Mouse (Mus musculus) intestine, postnatal 0 days (tissue): ENCODE results near the gene Ptgs1. TPM values are rescaled to one million over a fixed set of nuclear protein-coding genes. Genes with fewer than 3 reads are reported as not detected.

Experiments
- ATAC-seq: fragments of 200-750 bp; cut with Nextera tagmentation; 2 replicates; pipeline ENCODE4 v1.8.0; 2017; ENCODE audit warnings: mild to moderate bottlenecking, moderate TSS enrichment, moderate library complexity
- H3K27ac ChIP-seq: fragments of 300-500 bp; sonication (generic); 2 replicates; pipeline ENCODE4 v1.5.1; 2014; ENCODE audit warnings: mild to moderate bottlenecking, low read depth, low read length, moderate library complexity
- H3K27me3 ChIP-seq: fragments of 300-500 bp; sonication (generic); replicated peaks from 2 replicates; pipeline ENCODE4 v1.6.1; 2014; ENCODE audit warnings: low read length, mixed read lengths; ENCODE audit not compliant: control insufficient read depth, insufficient read depth
- H3K36me3 ChIP-seq: fragments of 300-500 bp; sonication (generic); 2 replicates; pipeline ENCODE4 v1.6.1; 2014; ENCODE audit warnings: mild to moderate bottlenecking, moderate library complexity; ENCODE audit not compliant: control insufficient read depth, insufficient read depth
- H3K4me1 ChIP-seq: fragments of 300-500 bp; sonication (generic); replicated peaks from 2 replicates; pipeline ENCODE4 v1.6.1; 2014; ENCODE audit warnings: antibody characterized with exemption, low read length, mixed read lengths; ENCODE audit not compliant: control insufficient read depth, insufficient read depth
- H3K4me2 ChIP-seq: fragments of 300-500 bp; sonication (generic); replicated peaks from 2 replicates; pipeline ENCODE4 v1.6.1; 2014; ENCODE audit warnings: low read depth, mild to moderate bottlenecking, moderate library complexity
- H3K4me3 ChIP-seq: fragments of 300-500 bp; sonication (generic); 2 replicates; pipeline ENCODE4 v1.5.1; 2014; ENCODE audit warnings: low read depth, low read length
- H3K9ac ChIP-seq: fragments of 300-500 bp; sonication (generic); 2 replicates; pipeline ENCODE4 v1.6.1; 2014; ENCODE audit warnings: mild to moderate bottlenecking, low read depth, low read length
- H3K9me3 ChIP-seq: fragments of 300-500 bp; sonication (generic); 2 replicates; pipeline ENCODE4 v1.6.1; 2016; ENCODE audit warnings: mixed run types; ENCODE audit not compliant: control insufficient read depth
- CTCF ChIP-seq: sonication (generic); IDR thresholded peaks from 2 replicates; pipeline ENCODE4 v1.5.1; 2016; ENCODE audit warnings: low read depth, mild to moderate bottlenecking, control low read depth, antibody characterized with exemption, moderate library complexity
- WGBS: fragments of 180-500 bp; shearing (Covaris S2); extraction: QIAGEN DNeasy Blood & Tissue Kit; methylation state at CpG from one replicate; pipeline ENCODE4 v1.1.7; 2014; 5-methylcytosine and 5-hydroxymethylcytosine counted together
- polyA plus RNA-seq: library from polyadenylated mRNA; unstranded; fragments of >200 nt; fragmentation: Nextera tagmentation; extraction: Ambion mirVana; gene quantifications from 2 replicates; pipeline ENCODE4 v1.2.1, GENCODE M21; 2015

Ptgs1 gene
- polyA plus RNA-seq, 1 experiment from 2014 or later = 29.5 TPM

GRCm38 (mm10) chr2:36238951-36239350 is 8.7 kb downstream of the Ptgs1 start:
- 74% methylated on average over 2 of the region's 2 CpGs for WGBS

GRCm38 (mm10) chr2:36242514-36242913 is 12.3 kb downstream of the Ptgs1 start:
- no peak for ATAC-seq
- Histone ChIP-seq H3K9ac (no peak overlapping the region), H3K27ac (no peak overlapping the region), H3K4me1 (no peaks in the 10 kb centered on the region), H3K4me2 (no peak overlapping the region), H3K27me3 (no peaks in the 10 kb centered on the region), H3K9me3 (no peaks in the 10 kb centered on the region), H3K4me3 (no peak overlapping the region), H3K36me3 (no peaks in the 10 kb centered on the region; the same call in 1 of the 2 replicates)
- 87% methylated on average over 13 of the region's 13 CpGs for WGBS
- TF ChIP-seq CTCF = no peak

More at GRCm38 (mm10) chr2:36238951-36239350, 8.7 kb downstream of the Ptgs1 start:
- ATAC-seq = no peak
- H3K9ac ChIP-seq = no peak overlapping the region
- H3K36me3 ChIP-seq = no peaks in the 10 kb centered on the region; the same call in 1 of the 2 replicates
- TF ChIP-seq CTCF = no peak
- H3K9me3 ChIP-seq = no peaks in the 10 kb centered on the region
- H3K4me1 ChIP-seq = no peaks in the 10 kb centered on the region; the same call in 1 of the 2 replicates
- no peaks in the 10 kb centered on the region for H3K27me3 ChIP-seq
- no peak overlapping the region for H3K4me3 ChIP-seq
- H3K4me2 ChIP-seq = no peak overlapping the region
- no peak overlapping the region for H3K27ac ChIP-seq

GRCm38 (mm10) chr2:36243296-36243891 is 13.2 kb downstream of the Ptgs1 start:
- Histone ChIP-seq H3K9ac (no peak overlapping the region), H3K27me3 (no peaks in the 10 kb centered on the region), H3K4me1 (no peaks in the 10 kb centered on the region), H3K9me3 (no peaks in the 10 kb centered on the region), H3K4me2 (no peak overlapping the region), H3K36me3 (no peaks in the 10 kb centered on the region), H3K4me3 (no peak overlapping the region), H3K27ac (peak overlapping the region; percentile 23; the same call in 1 of the 2 replicates)
- no peak for TF ChIP-seq CTCF
- peak; percentile 16; the same call in 1 of the 2 replicates for ATAC-seq
- WGBS = 41% methylated on average over 9 of the region's 9 CpGs

- 0 out of 2 replicates have a peak, but pooled peaks have one; percentile 16 for ATAC-seq
These were observed 13.7 kb downstream of the Ptgs1 start for GRCm38 (mm10) chr2:36243892-36244309.

GRCm38 (mm10) chr2:36244705-36245104 is 14.5 kb downstream of the Ptgs1 start:
- ATAC-seq = no peak
- H3K4me3 ChIP-seq = no peak overlapping the region
- WGBS = 75% methylated on average over 3 of the region's 3 CpGs
- H3K4me2 ChIP-seq = no peak overlapping the region
- H3K27me3 ChIP-seq = no peaks in the 10 kb centered on the region
- no peaks in the 10 kb centered on the region for H3K9me3 ChIP-seq
- no peaks in the 10 kb centered on the region for H3K36me3 ChIP-seq
- H3K9ac ChIP-seq = no peak overlapping the region
- TF ChIP-seq CTCF = no peak
- no peaks in the 10 kb centered on the region for H3K4me1 ChIP-seq
- H3K27ac ChIP-seq = no peak overlapping the region

More at GRCm38 (mm10) chr2:36243892-36244309, 13.7 kb downstream of the Ptgs1 start:
- H3K9ac ChIP-seq = no peak overlapping the region
- no peak for TF ChIP-seq CTCF
- H3K4me2 ChIP-seq = no peak overlapping the region
- no peak overlapping the region for H3K4me3 ChIP-seq
- no peaks in the 10 kb centered on the region for H3K9me3 ChIP-seq
- H3K27ac ChIP-seq = no peak overlapping the region
- no peaks in the 10 kb centered on the region for H3K27me3 ChIP-seq
- 15% methylated on average over 5 of the region's 5 CpGs for WGBS
- H3K36me3 ChIP-seq = no peaks in the 10 kb centered on the region
- no peaks in the 10 kb centered on the region for H3K4me1 ChIP-seq

GRCm38 (mm10) chr2:36247964-36248363 is 17.7 kb downstream of the Ptgs1 start:
- H3K36me3 ChIP-seq = no peaks in the 10 kb centered on the region
- H3K4me1 ChIP-seq = no peaks in the 10 kb centered on the region
- H3K27ac ChIP-seq = no peak overlapping the region
- H3K9me3 ChIP-seq = no peaks in the 10 kb centered on the region
- H3K4me2 ChIP-seq = no peak overlapping the region
- TF ChIP-seq CTCF = no peak
- no peak overlapping the region for H3K9ac ChIP-seq
- H3K4me3 ChIP-seq = no peak overlapping the region
- no peaks in the 10 kb centered on the region for H3K27me3 ChIP-seq
- 67% methylated on average over 3 of the region's 3 CpGs for WGBS
- no peak for ATAC-seq

- Histone ChIP-seq H3K9me3 (no peaks in the 10 kb centered on the region), H3K27ac (no peak overlapping the region), H3K4me3 (no peak overlapping the region), H3K27me3 (no peaks in the 10 kb centered on the region), H3K4me2 (no peak overlapping the region), H3K9ac (no peak overlapping the region), H3K4me1 (no peaks in the 10 kb centered on the region), H3K36me3 (no peaks in the 10 kb centered on the region)
- 76% methylated on average over 8 of the region's 8 CpGs for WGBS
- ATAC-seq = no peak
- no peak for TF ChIP-seq CTCF
These were observed 20.9 kb downstream of the Ptgs1 start for GRCm38 (mm10) chr2:36251156-36251555.
